Mouse (Mus musculus): ENCODE results near the gene Oxsm.

Oxsm gene

DNA sequence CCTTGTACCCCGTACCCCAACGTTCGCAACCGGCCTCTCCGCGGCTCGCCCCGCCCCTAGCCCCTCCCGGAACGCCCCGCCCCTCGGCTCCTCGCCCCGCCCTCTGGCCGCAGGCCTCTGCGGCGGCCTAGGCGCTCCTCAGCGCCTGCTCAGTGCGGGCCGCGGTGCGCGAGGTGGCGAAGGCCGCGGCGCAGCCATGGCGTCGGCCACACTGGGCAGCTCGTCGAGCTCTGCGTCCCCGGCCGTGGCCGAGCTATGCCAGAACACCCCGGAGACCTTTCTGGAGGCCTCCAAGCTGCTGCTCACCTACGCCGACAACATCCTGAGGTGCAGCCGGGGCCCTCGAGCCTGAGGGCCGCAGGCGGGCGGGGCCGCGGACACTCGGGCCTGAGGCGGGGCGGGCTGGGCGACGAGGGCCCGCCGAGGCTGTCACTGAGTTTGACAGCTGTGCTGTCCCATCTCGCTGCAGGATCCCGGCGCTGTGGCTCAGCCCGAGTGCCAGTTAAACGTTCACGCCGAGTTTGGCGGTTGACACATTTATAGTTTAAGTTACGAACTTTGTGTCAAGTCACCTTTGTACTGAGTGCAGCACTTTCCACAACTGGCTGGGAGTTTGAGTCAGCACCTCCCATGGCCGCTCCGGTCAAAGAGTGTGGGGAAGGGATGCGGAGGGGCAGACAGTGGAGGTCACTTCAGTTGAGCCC, at the start of gene Oxsm, which contains the start of gene Ngly1:
TSS of gene Oxsm (minus strand) at position 638 of the 704 bp plus-strand sequence.
TSS of gene Ngly1 (plus strand) at position 110 of the 704 bp plus-strand sequence.
- DNase-seq: peak; percentile 90

DNA sequence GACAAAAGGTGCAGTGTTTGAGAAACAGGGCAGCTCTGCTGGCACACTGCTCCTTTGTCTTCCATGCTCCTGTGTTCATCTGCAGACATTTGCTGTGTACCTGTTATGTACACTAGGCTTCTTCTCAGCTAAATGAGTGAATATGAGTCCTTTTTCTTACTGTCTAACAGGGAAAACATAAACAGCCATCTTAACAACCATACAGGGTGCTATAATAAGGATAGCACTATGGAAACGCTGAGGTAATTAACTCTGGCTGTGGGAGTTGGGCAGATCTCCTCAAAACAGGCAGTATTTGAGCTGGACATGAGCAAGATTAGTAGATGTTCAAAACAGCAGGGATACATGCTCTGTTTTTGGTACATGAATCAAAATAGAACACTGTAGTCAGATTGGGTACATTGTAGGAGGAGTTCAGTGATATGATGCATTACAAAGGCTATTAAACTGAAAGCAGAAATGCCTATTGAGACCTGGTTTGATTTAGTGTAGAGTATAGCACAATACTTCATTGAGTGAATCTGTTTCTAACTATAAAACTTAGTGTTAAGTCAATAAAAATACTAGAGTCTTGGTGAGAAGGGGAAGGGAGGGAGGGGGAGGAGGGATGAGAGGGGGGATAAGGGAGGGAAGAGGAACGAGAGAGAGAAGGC, 47.3 kb upstream of the Oxsm start:
- DNase-seq: no peak

DNA sequence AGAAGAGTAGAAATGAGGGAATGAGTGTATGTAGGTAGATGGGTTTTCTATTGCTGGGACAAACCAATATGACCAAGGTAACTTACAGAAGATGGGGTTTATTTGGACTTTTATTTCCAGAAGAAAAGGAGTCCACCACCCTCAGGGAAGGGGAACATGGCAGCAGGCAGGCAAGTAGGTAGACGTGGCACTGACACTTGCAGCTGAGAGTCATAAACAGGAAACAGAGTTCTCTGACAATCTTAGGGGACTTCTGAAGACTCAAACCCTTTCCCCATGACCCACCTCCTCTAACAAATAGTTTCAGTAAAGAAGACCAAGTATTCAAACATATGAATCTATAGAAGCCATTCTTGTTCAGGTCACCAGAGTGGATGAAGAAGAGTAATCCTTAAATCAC, 44.3 kb upstream of the Oxsm start:
- DNase-seq: no peak

DNA sequence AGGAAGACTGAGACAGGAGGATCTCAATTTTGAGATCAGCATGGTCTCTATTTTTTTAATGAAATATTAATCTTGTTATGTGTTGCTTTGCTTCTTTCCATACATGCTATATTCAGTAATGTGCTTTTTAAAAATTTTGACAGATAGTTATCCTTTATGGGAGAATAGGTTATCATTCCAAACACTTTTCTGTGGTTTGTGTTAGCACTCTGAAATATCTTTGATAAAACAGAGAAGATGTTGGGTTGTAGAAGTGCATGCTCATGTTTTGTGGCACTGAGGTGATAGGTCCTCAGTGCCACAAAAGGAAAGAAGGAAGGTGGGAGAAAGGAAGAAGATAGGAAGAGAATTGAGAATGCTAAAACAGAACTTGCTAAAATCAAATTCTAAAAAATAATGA, 43.4 kb upstream of the Oxsm start:
- DNase-seq: no peak

DNA sequence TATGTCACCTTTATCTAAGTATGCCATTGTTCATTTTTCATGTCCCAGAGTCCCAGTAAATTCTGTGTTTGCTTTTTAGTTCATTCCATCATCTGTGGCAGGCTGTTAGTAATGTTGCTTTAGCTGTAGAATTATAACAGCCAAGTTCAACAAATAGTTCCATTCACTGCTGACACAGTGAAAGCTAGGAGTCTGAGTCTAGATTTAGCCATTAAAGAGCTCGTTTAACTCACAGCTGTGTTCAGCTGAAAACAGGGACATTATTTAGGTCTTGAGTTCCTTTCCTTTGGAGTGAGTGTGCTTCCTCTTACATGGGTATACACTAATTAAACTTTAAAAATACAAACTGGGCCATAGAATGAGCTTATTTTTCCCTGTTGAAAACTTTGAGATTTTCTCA, 42.8 kb upstream of the Oxsm start:
- no peak for DNase-seq

DNA sequence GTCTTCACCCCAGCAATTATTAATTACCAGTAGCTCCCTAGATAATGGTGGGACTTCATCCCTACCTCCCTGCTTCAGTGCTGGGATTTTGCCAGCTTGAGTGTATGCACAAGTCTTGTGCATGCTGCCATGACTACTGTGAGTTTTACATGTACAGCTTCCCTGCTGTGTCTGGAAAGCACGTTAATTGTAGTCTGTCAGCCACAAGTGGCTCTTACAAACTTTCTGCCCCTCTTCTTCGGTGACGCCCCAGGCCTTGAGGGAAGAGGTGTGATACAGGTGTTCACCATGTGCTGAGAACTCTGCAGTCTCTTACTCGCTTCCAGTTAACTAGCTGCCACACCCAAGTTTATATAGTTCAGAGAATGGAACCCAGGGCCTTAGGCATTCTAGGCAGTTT, 34.4 kb upstream of the Oxsm start:
- no peak for DNase-seq

DNA sequence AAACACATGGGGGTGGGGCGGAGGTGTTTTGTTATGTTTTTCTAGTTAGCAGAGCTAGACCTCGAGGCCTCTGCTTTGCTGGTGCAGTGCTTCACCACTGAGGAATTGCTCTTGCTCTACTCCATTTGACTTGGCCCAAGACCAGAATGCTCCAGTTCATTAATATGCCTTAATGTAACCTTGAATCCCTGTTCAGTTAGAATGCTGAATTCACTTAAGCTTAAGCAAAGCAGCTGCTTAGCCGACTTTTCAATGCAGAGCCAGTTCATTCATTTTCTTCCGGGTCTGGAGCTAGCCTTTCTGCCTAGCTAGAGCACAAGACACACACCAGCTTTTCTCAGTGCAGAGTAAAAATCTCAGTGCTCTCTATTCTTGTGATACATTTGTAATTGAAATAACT, 29.6 kb upstream of the Oxsm start:
- DNase-seq: no peak

DNA sequence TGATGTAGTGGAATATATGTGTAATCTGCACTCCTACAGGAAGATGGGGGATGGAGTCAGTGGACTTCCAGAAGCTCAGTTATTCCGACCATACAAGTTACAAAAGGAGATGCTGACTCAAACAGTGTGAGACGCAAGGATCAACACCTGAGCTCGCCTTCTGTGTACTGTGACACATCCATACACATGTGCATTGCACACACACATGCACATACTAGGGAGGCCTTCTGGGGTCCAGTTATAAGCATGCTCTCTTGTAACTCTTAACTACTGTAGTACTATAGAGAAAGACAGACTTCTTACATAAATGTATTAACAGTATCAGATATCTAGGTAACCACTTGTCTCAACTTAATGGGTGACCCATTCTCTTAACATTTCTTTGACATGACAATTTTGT, 24.1 kb upstream of the Oxsm start:
- DNase-seq: no peak

DNA sequence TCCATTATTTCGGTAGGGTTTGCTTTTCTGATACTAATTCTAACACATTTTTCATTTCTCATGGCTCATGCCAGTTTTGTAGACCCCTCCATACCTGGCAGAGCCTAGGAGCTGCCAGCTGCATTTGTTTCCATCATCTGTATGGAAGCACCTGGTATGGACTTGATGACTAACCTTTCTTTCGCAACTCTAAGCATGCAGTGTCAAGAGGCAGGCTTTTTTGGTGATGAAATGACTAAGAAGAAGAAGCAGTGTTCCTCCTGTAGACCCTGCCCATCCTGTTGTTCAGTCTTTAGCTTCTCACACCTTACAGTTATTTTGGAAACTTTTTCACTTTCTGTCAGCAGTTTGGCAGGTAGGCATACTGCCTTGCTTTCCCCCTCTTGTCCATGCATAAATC, 20.2 kb upstream of the Oxsm start:
- no peak for DNase-seq

DNA sequence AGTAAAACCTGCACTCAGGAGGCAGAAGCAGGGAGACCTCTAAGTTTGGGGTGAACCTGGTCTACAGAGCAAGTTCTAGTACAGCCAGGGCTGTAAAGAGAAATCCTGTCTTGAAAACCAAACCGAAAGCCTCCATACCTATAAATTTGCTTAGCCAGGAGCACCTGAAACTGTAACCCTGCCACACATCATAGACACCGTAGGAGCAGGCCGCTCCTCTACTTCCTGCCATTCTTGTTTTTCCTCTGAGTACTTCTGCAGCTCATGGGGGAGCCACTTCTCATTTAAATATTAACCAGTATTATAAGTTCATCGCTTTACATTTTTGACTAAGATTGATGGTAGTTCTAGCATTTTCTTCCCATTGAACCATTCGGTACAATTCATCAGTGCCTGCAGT, 17.4 kb upstream of the Oxsm start:
- DNase-seq: no peak

DNA sequence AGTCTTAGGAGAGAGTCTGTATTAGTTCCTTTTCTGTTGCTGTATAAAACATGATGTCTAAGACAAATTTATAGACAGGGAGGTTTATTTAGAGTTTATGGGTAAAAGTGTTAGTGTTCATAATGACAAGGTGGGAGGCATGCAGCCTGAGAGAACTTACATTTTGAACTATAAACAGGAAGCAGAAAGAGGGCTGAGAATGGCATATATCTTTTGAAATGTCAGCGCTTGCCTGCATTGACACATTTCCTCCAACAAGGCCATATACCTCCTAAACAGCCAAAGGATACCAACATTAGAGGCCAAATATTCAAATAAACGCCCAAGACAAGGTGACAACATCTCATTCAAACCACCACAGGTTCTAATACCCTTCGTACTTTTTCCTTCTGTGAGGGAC, 12.3 kb upstream of the Oxsm start:
- DNase-seq: no peak

DNA sequence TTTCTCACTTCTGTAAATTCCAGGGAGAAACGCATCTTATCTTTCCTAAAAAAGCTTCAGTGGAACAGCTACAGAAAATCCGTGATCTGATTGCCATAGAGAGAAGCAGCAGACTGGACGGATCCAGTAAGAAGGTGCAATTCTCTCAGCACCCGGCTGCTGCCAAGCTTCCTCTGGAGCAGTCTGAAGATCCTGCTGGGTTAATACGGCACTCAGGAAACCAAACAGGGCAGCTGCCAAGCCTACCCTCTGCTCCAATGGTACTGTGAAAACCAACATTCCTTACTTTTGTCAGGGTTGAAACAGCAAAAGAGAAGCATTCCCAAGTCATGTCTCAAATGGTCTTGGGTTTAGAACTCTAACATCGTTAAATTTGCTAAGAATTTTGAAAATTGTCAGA, 10.9 kb upstream of the Oxsm start:
- no peak for DNase-seq

DNA sequence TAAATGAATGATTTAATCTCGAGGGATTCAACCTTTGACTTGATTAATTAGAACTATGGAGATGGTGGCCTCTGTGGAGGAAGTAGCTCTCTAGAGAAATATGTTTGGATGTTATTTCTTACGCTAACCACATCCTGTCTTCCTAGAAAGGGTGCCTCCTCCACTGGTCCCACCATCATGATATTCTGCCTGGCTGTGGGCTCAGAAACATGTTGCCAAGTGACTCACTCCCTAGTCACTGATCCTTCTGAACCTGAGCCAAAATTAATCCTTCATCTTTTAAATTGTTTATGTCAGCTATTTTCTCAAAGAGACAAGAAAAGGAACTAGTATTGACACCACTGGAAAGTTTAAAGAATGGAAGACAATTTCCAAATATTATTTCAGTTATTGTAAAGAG, 6.6 kb upstream of the Oxsm start:
- DNase-seq: no peak

DNA sequence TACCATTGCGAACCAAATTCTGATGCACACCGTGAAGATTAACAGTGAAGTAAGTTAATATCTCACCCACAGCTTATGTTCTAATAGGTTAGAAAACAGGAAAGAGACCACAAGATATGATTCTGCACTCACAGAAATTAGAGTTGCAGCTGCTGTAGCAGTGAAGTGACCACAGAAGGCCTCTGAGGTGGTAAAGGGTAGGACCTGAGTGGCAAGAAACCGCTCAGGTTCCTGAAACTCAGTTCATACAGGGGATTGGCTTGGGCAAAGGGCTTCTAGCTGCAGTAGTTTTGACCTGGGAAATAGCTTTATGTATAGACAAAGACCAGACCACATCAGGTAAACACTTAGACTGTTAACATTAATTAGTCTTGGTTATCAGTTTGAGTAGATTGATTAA, 6.1 kb upstream of the Oxsm start:
- DNase-seq: no peak

DNA sequence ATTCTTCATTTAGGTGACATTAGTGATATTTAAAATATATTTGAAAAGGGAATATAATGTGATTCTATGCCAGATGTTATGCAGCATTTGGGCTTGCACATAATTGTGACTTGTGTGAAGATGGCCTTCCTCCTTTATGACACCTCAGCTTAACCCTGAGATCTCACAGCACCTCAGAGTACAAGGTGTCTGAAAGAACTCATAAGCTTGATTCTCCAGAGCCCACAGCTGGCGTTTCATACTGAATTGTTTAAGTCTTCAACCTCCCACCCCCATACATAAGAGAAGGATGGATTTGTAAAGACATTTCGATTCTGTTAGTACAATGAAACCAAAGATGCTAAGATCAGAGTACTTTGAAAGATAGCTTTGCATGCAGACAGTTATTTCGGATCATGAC, 491 bp upstream of the Oxsm start:
- no peak for DNase-seq

DNA sequence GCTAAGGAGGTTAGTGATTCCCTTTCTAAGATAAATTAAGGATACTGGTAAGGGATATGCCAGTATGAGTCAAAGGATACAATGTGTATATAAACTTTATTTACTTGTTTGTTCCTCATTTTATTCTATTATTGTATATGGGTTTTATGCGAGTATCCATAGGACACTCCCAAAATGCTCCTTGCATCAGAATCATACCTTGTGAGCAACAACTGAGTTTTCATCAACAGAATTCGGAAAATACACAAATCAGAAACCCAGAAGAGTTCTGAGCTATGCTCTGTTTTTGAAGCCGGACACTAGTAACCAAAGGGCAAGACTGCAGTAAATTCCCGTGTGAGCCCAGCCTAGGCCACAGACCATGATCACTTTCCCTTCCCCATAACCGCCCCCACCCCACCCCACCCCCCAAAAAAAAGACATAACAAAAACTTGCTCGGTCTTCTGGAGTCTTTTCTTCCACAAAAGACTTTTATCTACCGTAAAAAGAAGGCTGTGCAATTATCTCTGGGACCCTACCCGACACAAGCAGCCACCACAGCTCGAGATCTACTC, 928 bp downstream of the Oxsm start:
- DNase-seq: no peak

DNA sequence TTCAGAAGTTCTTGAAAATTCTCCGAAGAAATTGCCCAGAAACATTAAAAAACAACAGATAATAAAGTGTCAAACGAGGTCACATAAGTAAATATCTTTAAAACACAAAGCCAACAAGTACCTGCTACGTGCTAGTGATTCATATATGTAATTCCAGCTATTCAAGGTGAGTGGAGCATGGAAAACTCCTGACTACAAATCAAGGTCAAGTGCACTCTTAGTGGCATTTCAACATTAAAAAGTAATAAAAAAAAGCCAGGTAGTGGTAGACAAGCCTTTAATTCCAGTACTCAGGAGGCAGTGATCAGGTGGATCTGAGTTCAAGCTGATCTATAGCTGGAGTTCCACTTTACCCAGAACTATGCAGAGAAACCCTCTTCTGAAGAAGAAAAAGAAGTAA, 1.5 kb downstream of the Oxsm start:
- DNase-seq: no peak

DNA sequence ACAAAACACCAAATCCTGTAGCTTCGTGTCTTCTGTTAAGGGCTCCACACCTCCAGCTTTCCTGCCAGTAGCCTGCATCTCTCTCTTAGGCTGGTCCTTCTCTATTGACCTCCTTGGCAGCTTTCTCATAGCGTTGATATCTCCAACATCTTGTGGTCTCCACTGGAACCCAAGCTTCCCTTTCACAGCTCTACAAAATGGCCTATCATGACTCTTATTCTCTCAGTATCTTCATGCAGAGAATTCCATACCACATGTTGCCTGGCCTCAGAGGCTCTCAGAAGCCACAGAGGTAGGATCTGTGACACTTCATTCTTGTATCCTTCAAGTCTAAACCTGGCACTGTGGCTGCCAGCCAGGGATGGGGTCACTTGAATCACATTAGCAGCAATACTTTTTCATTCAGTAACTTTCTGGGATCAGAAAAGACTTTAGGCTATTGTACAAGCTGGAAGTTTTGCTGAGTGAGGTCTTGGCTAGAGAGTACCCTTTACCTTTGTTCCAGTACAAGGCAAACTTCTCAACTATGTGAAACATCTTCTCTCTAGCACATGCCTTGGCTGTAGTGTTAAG, 3.2 kb downstream of the Oxsm start:
- peak; percentile 26 for DNase-seq

DNA sequence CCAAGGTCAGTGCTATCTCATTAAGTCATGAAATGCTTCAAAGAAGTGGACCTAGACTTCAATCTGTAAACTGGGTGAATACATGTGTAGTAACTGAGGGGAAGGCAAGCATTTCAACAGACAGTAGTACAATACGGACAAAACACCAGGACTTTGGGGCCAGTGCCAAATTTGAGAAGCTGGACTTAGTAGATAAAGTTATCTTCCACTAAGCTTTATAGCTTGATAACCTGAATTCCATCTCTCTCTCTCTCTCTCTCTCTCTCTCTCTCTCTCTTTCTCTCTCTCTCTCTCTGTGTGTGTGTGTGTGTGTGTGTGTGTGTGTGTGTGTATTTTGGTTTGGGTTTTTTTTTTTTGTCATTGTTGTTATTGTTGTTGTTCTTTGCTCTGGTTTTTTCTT, 4.5 kb downstream of the Oxsm start:
- DNase-seq: no peak

DNA sequence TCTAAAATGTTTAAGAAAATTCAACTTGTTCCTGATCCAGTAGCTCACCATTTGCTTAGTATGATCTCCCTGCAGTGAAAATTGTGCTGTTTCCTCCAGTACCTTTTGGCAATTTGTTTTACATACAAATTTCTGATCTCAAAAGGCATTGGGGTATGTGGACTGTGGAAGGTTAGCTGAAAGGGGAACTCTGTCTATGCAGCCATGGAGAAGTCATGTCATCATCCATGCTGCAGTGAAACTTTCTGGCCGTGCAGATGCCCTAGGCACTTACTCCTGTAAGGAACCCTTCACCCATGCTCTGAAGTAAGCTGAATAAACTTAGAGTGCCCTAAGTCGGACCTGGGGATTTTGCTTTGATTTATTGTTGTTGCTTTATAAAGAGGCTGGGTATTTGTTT, 5.2 kb downstream of the Oxsm start:
- DNase-seq: no peak

DNA sequence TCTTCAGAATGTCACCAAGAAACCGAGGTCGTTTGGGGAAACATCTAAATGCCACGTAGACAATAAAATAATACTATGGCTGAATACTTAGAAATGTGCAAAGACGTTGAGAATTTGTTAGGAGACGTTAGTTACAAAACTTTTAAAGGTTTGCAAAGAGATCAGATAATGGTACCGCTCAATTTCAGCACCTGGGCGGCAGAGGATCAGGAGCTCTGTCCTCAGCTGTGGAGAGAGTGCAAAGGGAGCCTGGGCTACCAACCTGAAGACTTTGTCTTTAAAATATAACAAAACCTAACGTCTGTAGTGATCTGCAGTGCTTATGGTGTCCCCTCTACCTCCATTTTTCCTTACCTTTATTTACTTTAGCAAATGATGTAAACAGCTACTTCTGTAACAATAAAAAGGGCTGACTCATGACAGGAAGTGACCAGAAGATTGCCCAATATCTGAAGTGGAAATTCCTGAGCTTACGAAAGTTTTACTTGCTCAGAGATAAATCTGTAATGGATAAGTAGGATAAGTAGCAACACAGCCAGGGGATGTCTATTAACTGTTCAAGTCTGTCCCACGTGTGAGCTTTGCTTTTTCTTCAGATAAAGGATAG, 5.9 kb downstream of the Oxsm start:
- DNase-seq: no peak

DNA sequence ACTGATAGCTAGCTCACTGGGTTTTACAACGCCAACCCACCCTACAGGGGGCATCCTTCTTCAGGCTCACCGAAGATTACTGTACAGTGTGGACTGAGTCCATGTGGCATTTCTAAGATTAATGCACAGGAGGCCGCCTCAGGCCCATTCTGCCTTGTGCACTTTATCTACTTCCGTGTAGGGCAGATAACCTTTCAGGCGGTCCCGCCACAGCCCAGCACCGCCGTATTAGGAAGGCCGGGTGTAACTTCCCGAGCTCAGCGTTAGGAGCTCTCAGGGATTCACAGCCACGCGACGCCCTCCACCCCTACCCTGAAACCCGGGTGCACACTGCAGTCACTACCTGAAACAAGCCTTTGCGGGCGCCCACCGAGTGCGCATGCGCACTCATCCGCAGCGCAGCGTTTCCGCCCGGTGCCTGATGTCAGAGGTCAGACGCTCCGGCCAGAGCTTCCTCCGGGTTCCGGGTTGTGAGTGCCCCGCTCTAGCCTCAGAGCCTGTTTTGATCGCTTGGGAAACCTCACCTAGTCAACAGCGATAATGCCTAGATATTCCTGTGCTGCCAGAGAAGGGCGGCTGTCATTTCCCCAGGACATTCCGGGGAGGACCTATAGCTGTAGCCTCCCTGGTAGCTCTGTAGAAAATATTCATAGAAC, 6.5 kb downstream of the Oxsm start:
- DNase-seq: peak; percentile 94

DNA sequence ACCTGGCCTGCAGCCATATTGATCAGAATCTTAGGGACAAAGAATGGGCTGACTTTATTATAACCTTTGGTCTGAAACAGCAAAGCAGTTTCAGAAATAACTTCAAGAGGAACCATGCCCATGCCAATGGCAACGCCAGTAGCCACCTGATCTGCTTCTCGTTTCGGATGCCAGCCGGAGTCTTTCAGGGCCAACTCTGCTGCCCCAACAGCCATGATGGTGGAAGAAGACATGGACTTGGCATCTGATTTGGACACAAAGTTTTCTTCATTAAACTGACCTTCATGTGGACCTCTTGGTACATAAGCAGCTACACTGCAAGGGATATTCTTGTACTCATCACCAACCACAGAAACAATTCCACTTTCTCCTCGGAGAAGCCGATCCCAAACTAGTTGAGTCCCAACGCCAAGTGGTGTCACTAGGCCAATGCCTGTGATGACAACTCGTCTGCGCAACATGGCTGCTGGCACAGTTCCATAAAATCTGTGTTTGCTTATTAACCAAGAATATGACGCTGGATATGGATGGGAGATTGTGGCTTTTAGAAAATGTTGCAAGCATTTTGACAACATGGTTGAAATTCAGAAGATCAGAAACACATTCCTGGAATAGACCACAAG, 7.3 kb downstream of the Oxsm start:
- no peak for DNase-seq
